Mouse (Mus musculus) liver, embryonic 13.5 days (tissue): ENCODE data around the gene Ephb1. TPM values are rescaled to one million over a fixed set of nuclear protein-coding genes. Genes with fewer than 3 reads are reported as not detected.

Experiments
- ATAC-seq: fragments of 200-750 bp; cut with Nextera tagmentation; 2 replicates; pipeline ENCODE4 v1.8.0; 2017; ENCODE audit warnings: low read depth, mild to moderate bottlenecking, moderate number of reproducible peaks, moderate library complexity
- DNase-seq: peaks from one replicate; pipeline ENCODE4 v3.0.0; 2022
- H3K27ac ChIP-seq: fragments of 300-500 bp; sonication (generic); 2 replicates; pipeline ENCODE4 v1.5.1; 2015; ENCODE audit warnings: moderate library complexity, mild to moderate bottlenecking, inconsistent platforms
- H3K27me3 ChIP-seq: fragments of 300-500 bp; sonication (generic); 2 replicates; pipeline ENCODE4 v1.6.1; 2015; ENCODE audit warnings: mild to moderate bottlenecking, inconsistent platforms
- H3K36me3 ChIP-seq: fragments of 300-500 bp; sonication (generic); 2 replicates; pipeline ENCODE4 v1.6.1; 2015; ENCODE audit warnings: mild to moderate bottlenecking, inconsistent platforms
- H3K4me1 ChIP-seq: fragments of 300-500 bp; sonication (generic); replicated peaks from 2 replicates; pipeline ENCODE4 v1.6.1; 2015; ENCODE audit warnings: inconsistent platforms
- H3K4me2 ChIP-seq: fragments of 300-500 bp; sonication (generic); 2 replicates; pipeline ENCODE4 v1.6.1; 2015; ENCODE audit warnings: inconsistent platforms, mild to moderate bottlenecking, moderate library complexity
- H3K4me3 ChIP-seq: fragments of 300-500 bp; sonication (generic); replicated peaks from 2 replicates; pipeline ENCODE4 v1.5.1; 2015; ENCODE audit warnings: mild to moderate bottlenecking, inconsistent platforms
- H3K9ac ChIP-seq: fragments of 300-500 bp; sonication (generic); 2 replicates; pipeline ENCODE4 v1.6.1; 2015; ENCODE audit warnings: mild to moderate bottlenecking, inconsistent platforms
- H3K9me3 ChIP-seq: fragments of 300-500 bp; sonication (generic); replicated peaks from 2 replicates; pipeline ENCODE4 v1.6.1; 2016; ENCODE audit warnings: inconsistent platforms
- WGBS: fragments of 180-500 bp; shearing (Covaris S2); methylation state at CpG from one replicate; pipeline ENCODE4 v1.1.7; 2015; ENCODE audit not compliant: insufficient replicate concordance; 5-methylcytosine and 5-hydroxymethylcytosine counted together
- polyA plus RNA-seq: library from polyadenylated mRNA; unstranded; fragments of >200 nt; fragmentation: Nextera tagmentation; extraction: Ambion mirVana; gene quantifications from 2 replicates; pipeline ENCODE4 v1.2.1, GENCODE M21; 2015

Gene Ephb1
- polyA plus RNA-seq, 1 experiment from 2014 or later, result 0.20 TPM

GRCm38 (mm10) chr9:102303882-102304281, 50.6 kb downstream of the Ephb1 start:
- H3K27me3 ChIP-seq, result no peaks in the 10 kb centered on the region
- no peak for DNase-seq
- 61% methylated on average over 13 of the region's 13 CpGs for WGBS
- H3K4me2 ChIP-seq, result no peak overlapping the region
- H3K4me1 ChIP-seq, result no peaks in the 10 kb centered on the region
- no peak for ATAC-seq
- H3K9me3 ChIP-seq, result no peaks in the 10 kb centered on the region
- H3K9ac ChIP-seq, result no peak overlapping the region
- no peak overlapping the region for H3K4me3 ChIP-seq
- no peak overlapping the region for H3K27ac ChIP-seq
- no peaks in the 10 kb centered on the region for H3K36me3 ChIP-seq

GRCm38 (mm10) chr9:102300985-102301384, 53.5 kb downstream of the Ephb1 start:
- Histone ChIP-seq H3K27me3 (no peaks in the 10 kb centered on the region), H3K4me2 (no peak overlapping the region), H3K4me1 (no peaks in the 10 kb centered on the region), H3K36me3 (no peaks in the 10 kb centered on the region), H3K27ac (no peak overlapping the region), H3K9me3 (no peaks in the 10 kb centered on the region), H3K9ac (no peak overlapping the region), H3K4me3 (no peak overlapping the region)
- DNase-seq (no peak), ATAC-seq (no peak)
- WGBS, result 69% methylated on average over 4 of the region's 4 CpGs

- H3K4me1 ChIP-seq, result no peaks in the 10 kb centered on the region
- DNase-seq, result no peak
- no peak overlapping the region for H3K27ac ChIP-seq
- WGBS, result 60% methylated on average over 8 of the region's 8 CpGs
- no peak overlapping the region for H3K9ac ChIP-seq
- H3K4me3 ChIP-seq, result no peak overlapping the region
- ATAC-seq, result no peak
- no peak overlapping the region for H3K4me2 ChIP-seq
- no peaks in the 10 kb centered on the region for H3K36me3 ChIP-seq
- H3K27me3 ChIP-seq, result no peaks in the 10 kb centered on the region
- H3K9me3 ChIP-seq, result no peaks in the 10 kb centered on the region
Measured at GRCm38 (mm10) chr9:102298741-102299140, 55.8 kb downstream of the Ephb1 start.

GRCm38 (mm10) chr9:102297986-102298385, 56.5 kb downstream of the Ephb1 start:
- Histone ChIP-seq H3K27ac (no peak overlapping the region), H3K9ac (no peak overlapping the region), H3K9me3 (no peaks in the 10 kb centered on the region), H3K4me1 (no peaks in the 10 kb centered on the region), H3K36me3 (no peaks in the 10 kb centered on the region), H3K4me3 (no peak overlapping the region), H3K4me2 (no peak overlapping the region), H3K27me3 (no peaks in the 10 kb centered on the region)
- 62% methylated on average over 5 of the region's 5 CpGs for WGBS
- no peak for ATAC-seq
- no peak for DNase-seq

GRCm38 (mm10) chr9:102297176-102297575, 57.3 kb downstream of the Ephb1 start:
- WGBS, result 33% methylated on average over 3 of the region's 3 CpGs
- no peak overlapping the region for H3K27ac ChIP-seq
- H3K4me1 ChIP-seq, result no peaks in the 10 kb centered on the region
- H3K4me3 ChIP-seq, result no peak overlapping the region
- H3K9ac ChIP-seq, result no peak overlapping the region
- DNase-seq (no peak), ATAC-seq (no peak)
- no peaks in the 10 kb centered on the region for H3K9me3 ChIP-seq
- H3K27me3 ChIP-seq, result no peaks in the 10 kb centered on the region
- no peaks in the 10 kb centered on the region for H3K36me3 ChIP-seq
- no peak overlapping the region for H3K4me2 ChIP-seq

GRCm38 (mm10) chr9:102293605-102294004, 60.9 kb downstream of the Ephb1 start:
- Histone ChIP-seq H3K36me3 (no peaks in the 10 kb centered on the region), H3K9me3 (no peaks in the 10 kb centered on the region), H3K9ac (no peak overlapping the region), H3K27me3 (no peaks in the 10 kb centered on the region), H3K4me1 (no peaks in the 10 kb centered on the region), H3K4me3 (no peak overlapping the region), H3K4me2 (no peak overlapping the region), H3K27ac (no peak overlapping the region)
- WGBS, result 67% methylated on average over 3 of the region's 3 CpGs
- ATAC-seq (no peak), DNase-seq (no peak)

- Histone ChIP-seq H3K4me3 (no peak overlapping the region), H3K9me3 (no peaks in the 10 kb centered on the region), H3K4me2 (no peak overlapping the region), H3K4me1 (no peaks in the 10 kb centered on the region), H3K36me3 (no peaks in the 10 kb centered on the region), H3K9ac (no peak overlapping the region), H3K27ac (no peak overlapping the region), H3K27me3 (no peaks in the 10 kb centered on the region)
- no peak for DNase-seq
- ATAC-seq, result no peak
- 43% methylated on average over 3 of the region's 3 CpGs for WGBS
Measured at GRCm38 (mm10) chr9:102291230-102291629, 63.3 kb downstream of the Ephb1 start.

- Histone ChIP-seq H3K4me2 (no peak overlapping the region), H3K27ac (no peak overlapping the region), H3K4me3 (no peak overlapping the region), H3K27me3 (no peaks in the 10 kb centered on the region), H3K36me3 (no peaks in the 10 kb centered on the region), H3K9ac (no peak overlapping the region), H3K9me3 (no peaks in the 10 kb centered on the region), H3K4me1 (no peaks in the 10 kb centered on the region)
- DNase-seq (no peak), ATAC-seq (no peak)
- WGBS, result 66% methylated on average over 3 of the region's 3 CpGs
Measured at GRCm38 (mm10) chr9:102288356-102288755, 66.1 kb downstream of the Ephb1 start.

GRCm38 (mm10) chr9:102275931-102276330, 78.6 kb downstream of the Ephb1 start:
- DNase-seq, result no peak

GRCm38 (mm10) chr9:102274016-102274415, 80.5 kb downstream of the Ephb1 start:
- peaks cover 7% of the 10 kb centered on the region; the same call in 1 of the 2 replicates for H3K27me3 ChIP-seq
- no peak overlapping the region for H3K4me2 ChIP-seq
- no peaks in the 10 kb centered on the region for H3K36me3 ChIP-seq
- no peak for DNase-seq
- H3K4me1 ChIP-seq, result no peaks in the 10 kb centered on the region
- 52% methylated on average over 8 of the region's 8 CpGs for WGBS
- no peak overlapping the region for H3K9ac ChIP-seq
- no peaks in the 10 kb centered on the region for H3K9me3 ChIP-seq
- H3K27ac ChIP-seq, result no peak overlapping the region
- H3K4me3 ChIP-seq, result no peak overlapping the region
- no peak for ATAC-seq

More at GRCm38 (mm10) chr9:102275931-102276330, 78.6 kb downstream of the Ephb1 start:
- ATAC-seq, result no peak
- 50% methylated on average over 3 of the region's 3 CpGs for WGBS
- Histone ChIP-seq H3K4me3 (no peak overlapping the region), H3K27me3 (no peaks in the 10 kb centered on the region), H3K9ac (no peak overlapping the region), H3K4me2 (no peak overlapping the region), H3K4me1 (no peaks in the 10 kb centered on the region), H3K27ac (no peak overlapping the region), H3K9me3 (no peaks in the 10 kb centered on the region), H3K36me3 (no peaks in the 10 kb centered on the region)

GRCm38 (mm10) chr9:102273469-102273808, 81.1 kb downstream of the Ephb1 start:
- ATAC-seq (no peak), DNase-seq (no peak)
- Histone ChIP-seq H3K27ac (no peak overlapping the region), H3K4me3 (no peak overlapping the region), H3K9ac (no peak overlapping the region), H3K4me1 (no peaks in the 10 kb centered on the region), H3K9me3 (no peaks in the 10 kb centered on the region), H3K27me3 (peaks cover 10% of the 10 kb centered on the region; the same call in 1 of the 2 replicates), H3K36me3 (no peaks in the 10 kb centered on the region), H3K4me2 (no peak overlapping the region)
- WGBS, result 59% methylated on average over 6 of the region's 6 CpGs

GRCm38 (mm10) chr9:102272731-102273468, 81.6 kb downstream of the Ephb1 start:
- Histone ChIP-seq H3K4me3 (no peak overlapping the region), H3K27ac (no peak overlapping the region), H3K9ac (no peak overlapping the region), H3K36me3 (no peaks in the 10 kb centered on the region), H3K9me3 (no peaks in the 10 kb centered on the region), H3K4me1 (no peaks in the 10 kb centered on the region), H3K4me2 (no peak overlapping the region), H3K27me3 (peaks cover 14% of the 10 kb centered on the region; the same call in 1 of the 2 replicates)
- DNase-seq (no peak), ATAC-seq (no peak)
- 43% methylated on average over 5 of the region's 5 CpGs for WGBS
